Mouse (Mus musculus) natural killer cell, adult 2 months (primary cell): ENCODE data around the gene Olfr1462.

ENCODE experiments used
- DNase-seq, 2 experiments: peaks; one replicate each; pipeline ENCODE4 v3.0.0; 2022; ENCODE audit warnings: low spot score in 2 of 2

Olfr1462 gene

DNA sequence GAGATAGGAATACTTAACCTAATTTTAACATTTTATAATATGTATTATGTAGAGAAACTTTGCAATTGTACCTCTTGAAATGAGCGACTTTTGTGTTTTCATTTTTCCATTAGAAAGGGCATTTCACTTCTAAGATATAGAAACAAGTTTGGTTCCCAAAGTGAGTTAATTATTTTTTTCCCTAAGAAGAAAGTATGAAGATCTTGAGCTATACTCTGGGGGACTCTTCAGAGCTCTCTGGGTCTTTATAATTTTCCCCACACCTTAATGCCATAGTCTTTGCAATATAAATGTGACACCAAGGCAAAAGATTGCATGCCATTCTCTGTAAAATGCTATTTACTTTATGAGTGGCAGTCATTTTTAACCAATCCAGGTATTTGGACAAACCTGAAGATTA lies at the start of gene Olfr1462:
Olfr1462 (plus strand) TSS at position 301 of the 400 bp plus-strand sequence.
- DNase-seq, result no peak

DNA sequence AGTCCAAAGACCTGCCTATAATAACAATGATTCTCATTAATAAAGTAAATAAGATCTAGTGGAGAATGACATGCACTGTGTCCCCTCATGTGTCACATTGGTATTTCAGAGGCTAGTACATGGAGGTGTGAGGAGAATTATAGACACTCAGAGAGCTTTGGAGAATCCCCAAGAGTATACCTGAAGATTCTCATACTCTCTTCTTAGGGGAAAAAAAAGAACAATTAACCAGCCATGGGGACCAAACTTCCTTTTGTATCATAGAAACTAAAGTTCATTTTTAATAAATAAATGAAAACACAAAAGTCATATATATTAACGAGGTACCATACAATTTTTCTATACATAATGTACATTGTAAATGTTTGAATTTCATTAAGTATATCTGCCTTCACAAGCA lies 36.1 kb upstream of the Olfr1462 start, which contains the start of gene Olfr1459:
Olfr1459 (minus strand) TSS at position 101 of the 400 bp plus-strand sequence.
- no peak for DNase-seq

DNA sequence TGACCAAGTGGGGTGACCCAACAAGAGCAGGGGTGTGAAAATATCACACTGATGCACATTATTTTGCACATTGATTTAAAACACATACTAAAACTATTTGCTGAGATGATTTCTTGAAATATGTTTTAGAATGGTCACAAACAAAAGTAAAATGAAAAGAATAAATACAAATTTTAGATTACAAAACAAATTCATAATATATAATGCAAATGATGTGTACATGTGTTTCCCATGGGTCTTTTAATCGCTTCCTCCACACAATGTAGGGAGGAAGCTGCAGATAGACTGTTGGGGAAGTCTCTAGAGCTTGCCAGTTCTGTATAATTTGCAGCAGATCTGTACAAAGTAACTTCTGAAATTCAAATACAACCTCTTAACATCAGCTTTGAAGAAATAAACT lies 22.8 kb upstream of the Olfr1462 start, which contains the start of gene Olfr1461:
Olfr1461 (plus strand) TSS at position 301 of the 400 bp plus-strand sequence.
- DNase-seq, result no peak

DNA sequence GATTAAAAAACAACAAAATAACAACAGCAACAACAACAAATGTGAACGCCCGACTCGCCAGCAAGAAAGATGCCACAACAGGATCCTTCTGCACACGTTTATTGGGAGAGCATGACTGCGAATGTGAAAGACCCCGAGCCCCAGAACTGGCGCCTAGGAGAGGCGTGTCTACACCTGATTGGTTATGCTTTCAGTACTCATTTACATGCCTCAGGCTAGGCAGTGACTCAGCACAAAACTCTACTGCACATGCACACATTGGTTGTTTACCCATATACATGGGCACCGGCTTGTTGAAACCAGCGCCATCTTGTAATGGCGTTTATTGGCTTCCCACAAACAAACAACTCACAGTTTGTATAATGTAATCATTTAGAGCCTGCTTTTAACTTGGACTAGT lies 36.1 kb downstream of the Olfr1462 start:
- no peak for DNase-seq

DNA sequence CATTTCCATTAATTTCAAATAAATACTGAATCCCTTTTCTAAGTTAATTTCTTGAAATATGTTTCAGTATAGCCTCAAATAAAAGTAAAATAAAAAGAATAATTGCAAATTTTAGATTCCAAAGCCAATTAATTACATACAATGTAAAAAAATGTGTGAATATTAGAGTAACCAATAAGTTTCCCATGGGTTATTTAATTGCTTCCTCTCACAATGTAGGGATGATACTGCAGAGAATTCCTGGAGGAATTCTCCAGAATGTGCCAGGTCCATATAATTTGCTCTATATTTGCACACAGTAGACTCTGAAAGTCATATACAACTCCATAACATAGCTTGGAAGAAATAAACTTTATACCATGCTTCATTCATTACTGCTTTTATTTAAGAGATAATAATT lies 45.5 kb downstream of the Olfr1462 start, which contains the start of gene Olfr1463:
Olfr1463 (plus strand) TSS at position 301 of the 400 bp plus-strand sequence.
- DNase-seq, result no peak
